8 mouse cellular contexts compared by ENCODE assay signal in genomic region chr15:63340322-63341060, GRCm38 (mm10).
DNase-seq lines count a peak whose midpoint lies in the region; ATAC-seq lines count a peak whose summit lies in the region.

No protein-coding gene starts in this region.

- H3K9ac ChIP-seq in midbrain, embryonic 14.5 days (replicated peaks; ENCODE audit: low read length) = no peak overlapping the region
- H3K9ac ChIP-seq in midbrain, embryonic 16.5 days (ENCODE audit: low read depth, low read length) = no peak overlapping the region
- H3K9ac ChIP-seq in embryonic facial prominence, embryonic 13.5 days = no peak overlapping the region
- H3K9ac ChIP-seq in heart, embryonic 12.5 days = no peak overlapping the region

- no peaks in the 10 kb centered on the region for H3K4me1 ChIP-seq in midbrain, embryonic 14.5 days (ENCODE audit: control insufficient read depth, insufficient read depth, low read length)
- no peaks in the 10 kb centered on the region for H3K4me1 ChIP-seq in midbrain, embryonic 16.5 days (ENCODE audit: control insufficient read depth, insufficient read depth, low read length)
- peaks cover 19% of the 10 kb centered on the region; the same call in 1 of the 2 replicates for H3K4me1 ChIP-seq in embryonic facial prominence, embryonic 13.5 days
- H3K4me1 ChIP-seq in heart, embryonic 12.5 days (replicated peaks) = peaks cover 9% of the 10 kb centered on the region

- ATAC-seq in midbrain, embryonic 14.5 days (ENCODE audit: low FRiP score, low TSS enrichment) = no peak
- no peak for ATAC-seq in midbrain, embryonic 16.5 days
- ATAC-seq in embryonic facial prominence, embryonic 13.5 days (ENCODE audit: insufficient number of reproducible peaks, insufficient read depth, low FRiP score, low TSS enrichment, low read depth) = peak; percentile 88
- ATAC-seq in heart, embryonic 12.5 days (ENCODE audit: insufficient number of reproducible peaks, low FRiP score) = peak; percentile 61

- peak; percentile 53 for DNase-seq in midbrain, embryonic 14.5 days
- peak; percentile 82 for DNase-seq in kidney, postnatal 10 days
- peak; percentile 73 to 85 for DNase-seq in lung, postnatal 4 days
- DNase-seq in thymus, postnatal 10 days (ENCODE audit: low spot score in 2 of 2) = peak; percentile 19 to 20
- DNase-seq in cerebellum, adult 8-10 months = no peak

- no peak overlapping the region for H3K4me2 ChIP-seq in midbrain, embryonic 14.5 days (ENCODE audit: low read length)
- H3K4me2 ChIP-seq in midbrain, embryonic 16.5 days (ENCODE audit: low read length) = no peak overlapping the region
- no peak overlapping the region for H3K4me2 ChIP-seq in embryonic facial prominence, embryonic 13.5 days
- no peak overlapping the region for H3K4me2 ChIP-seq in heart, embryonic 12.5 days

- H3K4me3 ChIP-seq in midbrain, embryonic 14.5 days (replicated peaks; ENCODE audit: low read depth, low read length) = no peak overlapping the region
- H3K4me3 ChIP-seq in midbrain, embryonic 16.5 days (ENCODE audit: low read depth, low read length) = no peak overlapping the region
- no peak overlapping the region for H3K4me3 ChIP-seq in embryonic facial prominence, embryonic 13.5 days
- no peak overlapping the region for H3K4me3 ChIP-seq in heart, embryonic 12.5 days

- no peaks in the 10 kb centered on the region for H3K36me3 ChIP-seq in midbrain, embryonic 14.5 days (ENCODE audit: control insufficient read depth, insufficient read depth, low read length)
- H3K36me3 ChIP-seq in midbrain, embryonic 16.5 days (ENCODE audit: control insufficient read depth, insufficient read depth, low read length) = no peaks in the 10 kb centered on the region
- H3K36me3 ChIP-seq in embryonic facial prominence, embryonic 13.5 days = no peaks in the 10 kb centered on the region
- no peaks in the 10 kb centered on the region for H3K36me3 ChIP-seq in heart, embryonic 12.5 days

- H3K27ac ChIP-seq in midbrain, embryonic 14.5 days (replicated peaks; ENCODE audit: low read depth, low read length) = no peak overlapping the region
- no peak overlapping the region for H3K27ac ChIP-seq in midbrain, embryonic 16.5 days (ENCODE audit: low read length)
- peak overlapping the region; percentile 12; the same call in 1 of the 2 replicates for H3K27ac ChIP-seq in embryonic facial prominence, embryonic 13.5 days
- no peak overlapping the region; the same call in 1 of the 2 replicates for H3K27ac ChIP-seq in heart, embryonic 12.5 days (ENCODE audit: poor library complexity, severe bottlenecking)

- H3K27me3 ChIP-seq in midbrain, embryonic 14.5 days (ENCODE audit: control insufficient read depth, insufficient read depth, low read length) = no peaks in the 10 kb centered on the region
- no peaks in the 10 kb centered on the region for H3K27me3 ChIP-seq in midbrain, embryonic 16.5 days (ENCODE audit: control insufficient read depth, insufficient read depth, low read depth, low read length)
- no peaks in the 10 kb centered on the region for H3K27me3 ChIP-seq in embryonic facial prominence, embryonic 13.5 days
- no peaks in the 10 kb centered on the region for H3K27me3 ChIP-seq in heart, embryonic 12.5 days (replicated peaks)

- WGBS in midbrain, embryonic 14.5 days = 47% methylated on average over 6 of the region's 6 CpGs
- 39% methylated on average over 6 of the region's 6 CpGs for WGBS in midbrain, embryonic 16.5 days
- 14% methylated on average over 6 of the region's 6 CpGs for WGBS in embryonic facial prominence, embryonic 13.5 days
- WGBS in heart, embryonic 12.5 days = 16% methylated on average over 6 of the region's 6 CpGs

- no peaks in the 10 kb centered on the region for H3K9me3 ChIP-seq in midbrain, embryonic 14.5 days (ENCODE audit: control insufficient read depth, low read length)
- H3K9me3 ChIP-seq in midbrain, embryonic 16.5 days (replicated peaks; ENCODE audit: control insufficient read depth, low read length, poor library complexity, severe bottlenecking) = no peaks in the 10 kb centered on the region
- H3K9me3 ChIP-seq in embryonic facial prominence, embryonic 13.5 days = peaks cover 4% of the 10 kb centered on the region; the same call in 1 of the 2 replicates
- H3K9me3 ChIP-seq in heart, embryonic 12.5 days (replicated peaks) = 0 out of 2 replicates have a peak, but pooled peaks cover 2% of the 10 kb centered on the region

Comparison
In these comparisons a context has a peak if more than half of its experiments do, and no peak if none do; other contexts are left out.
1. ATAC-seq: peak in embryonic facial prominence, embryonic 13.5 days (single experiment) and heart, embryonic 12.5 days (single experiment); none in midbrain, embryonic 14.5 days (single experiment) and midbrain, embryonic 16.5 days (single experiment).